Mouse (Mus musculus) forelimb bud, embryonic 11.5 days (tissue): ENCODE results near the gene Marveld3.

Experiments used
- DNase-seq: peaks from one replicate; pipeline ENCODE4 v3.0.0-alpha.2; 2012; ENCODE audit warnings: low read depth, low spot score

Marveld3 gene

DNA sequence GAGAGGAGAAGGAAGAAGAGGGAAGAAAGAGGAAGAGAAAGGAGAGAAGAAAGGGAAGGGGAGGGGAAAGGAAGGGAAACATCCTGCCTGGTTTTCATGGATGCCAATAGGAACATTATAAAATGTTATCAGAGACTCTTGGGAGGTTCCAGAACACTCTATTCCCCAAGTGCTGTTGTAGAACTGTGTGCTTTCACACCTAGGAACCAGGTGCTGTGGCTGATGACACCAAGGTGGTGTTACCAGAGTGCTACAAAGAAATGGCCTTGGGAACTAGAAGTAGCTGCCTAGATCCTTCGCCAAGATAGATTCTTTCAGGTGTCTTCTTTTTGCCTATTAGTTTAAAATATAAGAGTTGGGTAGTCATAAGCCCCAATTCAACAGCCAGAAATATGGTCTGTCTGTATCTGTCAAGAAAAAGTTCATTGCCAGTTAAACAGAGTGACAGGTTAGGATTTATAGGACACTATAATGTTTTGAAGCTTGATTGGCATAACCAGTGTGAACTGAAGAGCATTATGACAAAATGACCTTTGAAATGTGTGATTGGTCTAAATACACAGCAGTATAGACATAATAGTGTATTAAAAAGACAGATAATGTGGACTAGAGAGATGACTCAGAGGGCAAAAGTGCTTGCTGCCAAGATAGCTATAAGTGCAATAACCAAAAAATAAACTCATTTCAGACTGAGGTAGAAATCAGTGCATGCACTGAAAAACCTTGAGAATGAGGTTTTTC lies 56.9 kb downstream of the Marveld3 start:
- DNase-seq: no peak

DNA sequence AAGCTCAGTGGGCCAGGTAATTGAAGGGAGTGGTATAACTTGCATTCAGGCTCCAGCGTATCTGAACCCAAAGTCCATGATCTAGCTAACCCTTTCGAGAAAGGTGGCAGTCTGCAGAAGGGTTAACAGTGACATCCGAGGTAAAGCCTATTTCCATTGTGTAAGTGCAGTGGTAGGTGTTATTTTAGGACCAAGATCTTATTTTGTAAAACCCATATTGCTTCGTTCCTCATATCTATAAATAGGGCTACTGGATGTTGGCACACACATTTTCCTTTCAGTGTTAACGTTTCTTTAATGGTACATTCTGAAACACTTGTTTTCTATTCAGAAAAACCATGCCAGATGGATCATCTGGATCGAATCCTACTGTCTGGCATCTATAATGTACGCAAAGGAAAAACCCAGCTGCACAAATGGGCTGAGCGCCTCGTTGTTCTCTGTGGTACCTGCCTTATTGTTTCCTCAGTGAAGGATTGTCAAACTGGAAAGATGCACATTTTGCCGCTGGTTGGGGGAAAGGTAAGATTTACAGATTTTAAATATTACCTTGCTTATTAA lies 58.0 kb downstream of the Marveld3 start:
- DNase-seq: no peak

DNA sequence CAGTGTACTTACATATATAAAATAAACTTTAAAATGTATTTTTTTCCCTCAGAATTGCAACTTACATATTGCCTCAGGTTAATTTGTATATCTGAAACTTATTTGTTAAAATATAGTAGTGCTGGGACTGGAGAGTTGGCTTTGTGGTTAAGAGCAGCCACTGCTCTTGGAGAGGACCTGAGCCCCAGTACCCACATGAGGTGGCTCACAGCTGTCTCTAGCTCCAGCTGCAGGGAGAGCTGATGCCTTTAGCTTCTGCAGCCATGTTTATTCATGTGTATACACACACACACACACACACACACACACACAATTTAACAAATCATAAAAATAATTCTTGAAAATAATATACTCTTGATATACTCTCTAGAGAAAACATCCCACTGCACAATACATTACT lies 59.6 kb downstream of the Marveld3 start:
- DNase-seq: no peak
